Mouse (Mus musculus) embryonic fibroblast, embryonic 13.5 days (primary cell): ENCODE measurements around the gene Dazap1.

ENCODE experiments used
- CTCF ChIP-seq: IDR thresholded peaks from 2 replicates; pipeline ENCODE4 v1.5.1; 2011; ENCODE audit warnings: mild to moderate bottlenecking, control low read depth, low read length, moderate library complexity, borderline replicate concordance; ENCODE audit not compliant: insufficient read depth
- POLR2A ChIP-seq: IDR thresholded peaks from 2 replicates; pipeline ENCODE4 v1.6.1; 2011; ENCODE audit warnings: low read depth, mild to moderate bottlenecking, control low read depth, low read length, moderate library complexity

DNA sequence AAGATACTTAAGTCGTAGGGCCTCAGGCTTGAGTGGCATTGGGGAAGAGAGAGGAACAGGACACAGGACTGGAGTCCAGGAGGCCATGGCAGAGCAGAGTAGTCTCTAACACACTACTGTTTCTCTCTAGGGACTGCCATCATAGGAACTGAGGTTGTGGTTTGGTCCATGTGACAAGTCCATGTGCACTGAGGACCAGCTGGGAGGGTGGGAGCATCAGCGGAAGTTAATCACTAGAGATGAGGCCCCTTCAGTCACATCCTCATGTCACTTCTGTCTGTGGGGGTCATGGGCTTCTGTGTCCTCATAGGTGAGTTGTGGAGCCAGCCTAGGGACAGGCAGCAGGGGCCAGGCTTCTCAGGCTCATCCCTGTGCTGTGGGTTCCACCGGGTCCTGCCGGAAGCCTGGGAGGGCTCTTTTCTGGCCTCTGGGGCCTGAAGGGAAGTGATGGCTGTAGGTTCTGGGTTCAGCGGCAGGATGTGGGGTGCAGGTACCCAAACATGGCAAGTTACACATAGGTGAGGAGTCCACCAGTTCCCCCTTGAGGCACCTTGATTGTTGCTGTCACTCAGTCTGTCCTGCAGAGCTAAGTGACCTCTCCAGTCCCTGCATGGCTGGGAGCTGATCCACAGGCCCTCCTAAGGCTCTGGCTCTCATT lies 10.0 kb downstream of the Dazap1 start:
- TF ChIP-seq POLR2A (no peak), CTCF (no peak)
